Mouse (Mus musculus): ENCODE measurements at regions not wholly inside any gene's neighbourhood (a gene's known extent, or its start where the extent isn't known, plus 50 kb on each side); places are given as distances from the start of the nearest gene placed in this dataset.

DNA sequence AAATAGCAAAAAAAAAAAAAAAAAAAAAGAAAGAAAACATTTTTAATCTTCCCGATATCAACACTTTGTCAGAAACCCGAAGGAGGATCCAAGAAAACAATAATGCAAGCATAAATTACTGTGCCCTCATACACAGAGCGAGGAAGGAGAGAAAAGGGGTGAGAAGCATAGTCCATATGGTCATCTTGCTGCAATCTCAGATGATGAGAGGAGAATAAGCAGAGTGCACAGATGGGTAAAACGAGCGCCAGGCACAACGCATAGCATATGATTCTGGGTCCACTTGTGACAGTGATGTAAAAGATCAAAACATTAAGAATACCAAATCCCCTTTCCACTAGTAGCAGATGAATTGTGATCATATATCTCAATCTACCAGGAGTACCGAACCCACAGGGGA lies 152.1 kb downstream of the S1pr1 start:
- H3K36me3 ChIP-seq (ENCODE audit: control insufficient read depth, insufficient read depth), result no peaks in the 10 kb centered on the region
- H3K4me3 ChIP-seq (replicated peaks; ENCODE audit: low read length), result no peak overlapping the region
- H3K9me3 ChIP-seq (ENCODE audit: control insufficient read depth, low read length), result no peaks in the 10 kb centered on the region
- peak; percentile 95 for ATAC-seq
- WGBS, result 57% methylated on average over 7 of the region's 7 CpGs
- H3K4me1 ChIP-seq (replicated peaks; ENCODE audit: control insufficient read depth, insufficient read depth, low read length), result peaks cover 2% of the 10 kb centered on the region; the same call in 1 of the 2 replicates
- no peaks in the 10 kb centered on the region for H3K27me3 ChIP-seq (replicated peaks; ENCODE audit: control insufficient read depth, insufficient read depth, low read length)
- H3K4me2 ChIP-seq (ENCODE audit: low read length), result no peak overlapping the region
- H3K27ac ChIP-seq (ENCODE audit: low read length), result no peak overlapping the region
- no peak overlapping the region for H3K9ac ChIP-seq (replicated peaks; ENCODE audit: low read depth, low read length)

DNA sequence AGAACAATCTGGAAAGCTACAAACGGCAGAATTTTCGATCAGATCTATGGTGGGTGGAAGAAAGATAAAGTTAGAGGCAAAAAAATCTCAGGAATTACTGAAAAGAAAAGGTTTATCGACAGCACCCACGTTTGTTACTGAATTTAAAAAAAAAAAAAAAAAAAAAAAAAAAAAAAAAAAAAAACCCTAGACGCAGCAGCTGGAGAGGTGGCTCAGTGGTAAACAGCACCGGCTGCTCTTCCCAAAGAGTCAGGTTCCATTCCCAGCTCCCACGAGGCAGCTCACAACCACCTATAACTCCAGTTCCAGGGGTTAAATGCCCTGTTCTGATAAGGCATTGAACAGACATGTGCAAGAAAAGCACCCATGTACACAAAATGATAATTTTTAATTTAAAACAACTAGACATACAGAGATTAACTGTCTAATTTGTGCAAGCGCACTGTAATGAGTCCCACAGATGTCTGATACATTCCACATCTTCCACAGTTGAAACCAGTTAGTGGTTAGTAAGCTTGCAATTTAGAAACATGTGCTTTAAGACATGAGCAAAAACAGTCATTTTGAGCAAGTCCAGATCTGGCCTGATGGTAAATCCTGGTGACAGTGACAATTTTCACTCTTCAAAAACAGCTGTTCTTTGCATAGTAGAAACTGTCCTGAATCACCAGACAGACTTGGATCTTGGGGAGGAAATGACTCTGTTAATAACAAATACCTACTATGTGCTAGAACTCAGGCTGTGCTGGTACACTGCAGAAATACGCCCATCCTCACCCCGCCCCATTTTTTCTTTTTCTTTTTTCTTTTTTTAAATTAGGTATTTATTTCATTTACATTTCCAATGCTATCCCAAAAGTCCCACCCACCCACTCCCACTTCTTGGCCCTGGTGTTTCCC lies 159.8 kb downstream of the S1pr1 start:
- no peak overlapping the region for H3K27ac ChIP-seq (ENCODE audit: low read length)
- no peaks in the 10 kb centered on the region for H3K9me3 ChIP-seq (ENCODE audit: control insufficient read depth, low read length)
- no peaks in the 10 kb centered on the region for H3K27me3 ChIP-seq (replicated peaks; ENCODE audit: control insufficient read depth, insufficient read depth, low read length)
- no peak overlapping the region for H3K4me3 ChIP-seq (replicated peaks; ENCODE audit: low read length)
- WGBS, result 88% methylated on average over 10 of the region's 10 CpGs
- H3K36me3 ChIP-seq (ENCODE audit: control insufficient read depth, insufficient read depth), result no peaks in the 10 kb centered on the region
- ATAC-seq, result no peak
- no peak overlapping the region for H3K4me2 ChIP-seq (ENCODE audit: low read length)
- H3K4me1 ChIP-seq (replicated peaks; ENCODE audit: control insufficient read depth, insufficient read depth, low read length), result no peaks in the 10 kb centered on the region
- no peak overlapping the region for H3K9ac ChIP-seq (replicated peaks; ENCODE audit: low read depth, low read length)

DNA sequence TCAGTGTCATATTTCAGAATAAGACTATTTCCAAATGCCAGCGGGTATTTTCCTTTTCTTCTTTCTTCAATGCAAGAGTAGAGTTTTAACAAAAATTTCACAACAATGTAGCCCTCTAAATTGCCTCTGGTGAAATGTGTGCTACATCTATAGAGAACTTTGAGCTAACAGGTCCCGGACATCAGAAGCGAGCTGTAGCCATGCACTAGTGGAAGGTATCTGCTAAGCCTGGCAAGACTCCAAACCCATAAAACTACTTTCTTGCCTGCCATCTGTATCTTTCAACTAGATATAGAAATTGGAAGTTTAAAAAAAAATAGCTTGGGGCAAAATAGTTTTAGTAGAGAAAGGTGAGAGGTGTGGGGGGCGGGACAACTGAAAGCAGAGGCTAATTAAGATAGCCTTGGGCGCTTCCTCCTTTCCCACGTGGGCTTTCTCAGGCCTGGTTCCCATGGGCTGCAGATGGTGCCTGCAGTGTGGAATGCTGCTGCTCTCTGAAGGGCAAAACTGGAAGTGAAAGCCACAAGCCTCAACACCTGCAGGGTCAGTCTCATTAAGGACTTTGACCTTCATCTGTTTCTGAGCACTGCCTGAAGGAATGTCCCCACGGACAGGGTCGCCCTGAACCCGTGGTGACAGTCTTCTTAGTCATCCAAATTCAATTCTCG lies 160.9 kb downstream of the S1pr1 start:
- peak; percentile 26; the same call in 1 of the 2 replicates for ATAC-seq
- H3K4me3 ChIP-seq (replicated peaks; ENCODE audit: low read length), result no peak overlapping the region
- WGBS, result 62% methylated on average over 10 of the region's 10 CpGs

DNA sequence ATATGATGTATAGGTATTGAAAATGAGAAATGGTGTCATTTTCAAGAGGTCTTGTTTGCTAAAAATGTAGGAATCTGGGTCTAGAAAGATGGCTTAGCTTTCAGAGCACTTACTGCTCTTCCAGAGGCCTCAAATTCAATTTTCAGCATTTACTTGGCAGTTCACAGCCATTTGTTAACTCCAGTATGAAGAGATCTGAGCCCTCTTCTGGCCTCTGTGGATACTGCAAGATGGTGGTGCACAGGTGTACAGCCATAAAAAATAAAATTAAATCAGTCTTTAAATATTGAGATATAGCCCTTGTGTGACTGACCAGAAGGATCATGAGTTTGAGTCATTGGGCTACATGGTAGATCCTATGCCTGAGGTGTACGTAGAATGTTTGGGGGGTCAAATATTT lies 173.1 kb downstream of the S1pr1 start:
- no peaks in the 10 kb centered on the region for H3K9me3 ChIP-seq (ENCODE audit: control insufficient read depth, low read length)
- no peaks in the 10 kb centered on the region for H3K36me3 ChIP-seq (ENCODE audit: control insufficient read depth, insufficient read depth)
- H3K4me2 ChIP-seq (ENCODE audit: low read length), result no peak overlapping the region
- no peak overlapping the region for H3K4me3 ChIP-seq (replicated peaks; ENCODE audit: low read length)
- H3K4me1 ChIP-seq (replicated peaks; ENCODE audit: control insufficient read depth, insufficient read depth, low read length), result no peaks in the 10 kb centered on the region
- H3K27ac ChIP-seq (ENCODE audit: low read length), result no peak overlapping the region
- no peak overlapping the region for H3K9ac ChIP-seq (replicated peaks; ENCODE audit: low read depth, low read length)
- no peaks in the 10 kb centered on the region for H3K27me3 ChIP-seq (replicated peaks; ENCODE audit: control insufficient read depth, insufficient read depth, low read length)
- WGBS, result 88% methylated on average over 1 of the region's 1 CpGs
- peak; percentile 67; the same call in 1 of the 2 replicates for ATAC-seq

More for the DNA sequence above, 160.9 kb downstream of the S1pr1 start:
- Histone ChIP-seq H3K27ac (ENCODE audit: low read length) (no peak overlapping the region), H3K9me3 (ENCODE audit: control insufficient read depth, low read length) (no peaks in the 10 kb centered on the region), H3K36me3 (ENCODE audit: control insufficient read depth, insufficient read depth) (no peaks in the 10 kb centered on the region), H3K4me1 (replicated peaks; ENCODE audit: control insufficient read depth, insufficient read depth, low read length) (no peaks in the 10 kb centered on the region), H3K27me3 (replicated peaks; ENCODE audit: control insufficient read depth, insufficient read depth, low read length) (no peaks in the 10 kb centered on the region), H3K4me2 (ENCODE audit: low read length) (no peak overlapping the region), H3K9ac (replicated peaks; ENCODE audit: low read depth, low read length) (no peak overlapping the region)

DNA sequence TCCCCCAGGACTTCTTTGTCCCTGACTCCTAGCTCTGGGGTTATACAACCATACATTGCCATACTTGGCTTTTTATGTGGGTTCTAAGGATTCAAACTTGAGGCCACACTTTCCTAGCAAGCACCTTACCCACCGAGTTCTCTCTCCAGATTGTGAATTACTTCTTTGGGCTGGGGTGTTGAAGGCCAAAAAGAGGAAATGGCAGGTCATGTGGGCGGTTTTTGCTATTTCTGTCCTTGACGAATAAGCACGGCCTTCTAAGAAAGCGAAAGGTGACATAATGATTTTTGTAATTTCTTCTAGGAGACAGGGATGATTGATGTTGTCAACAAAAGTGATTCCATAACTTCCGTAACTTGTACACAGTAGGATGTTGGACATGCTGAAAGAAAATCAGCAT lies 176.5 kb downstream of the S1pr1 start:
- H3K27me3 ChIP-seq (replicated peaks; ENCODE audit: control insufficient read depth, insufficient read depth, low read length), result no peaks in the 10 kb centered on the region
- no peak overlapping the region for H3K4me2 ChIP-seq (ENCODE audit: low read length)
- H3K36me3 ChIP-seq (ENCODE audit: control insufficient read depth, insufficient read depth), result no peaks in the 10 kb centered on the region
- H3K4me1 ChIP-seq (replicated peaks; ENCODE audit: control insufficient read depth, insufficient read depth, low read length), result no peaks in the 10 kb centered on the region
- no peak overlapping the region for H3K27ac ChIP-seq (ENCODE audit: low read length)
- H3K4me3 ChIP-seq (replicated peaks; ENCODE audit: low read length), result no peak overlapping the region
- no peaks in the 10 kb centered on the region for H3K9me3 ChIP-seq (ENCODE audit: control insufficient read depth, low read length)
- ATAC-seq, result no peak
- 91% methylated on average over 6 of the region's 6 CpGs for WGBS
- no peak overlapping the region for H3K9ac ChIP-seq (replicated peaks; ENCODE audit: low read depth, low read length)

DNA sequence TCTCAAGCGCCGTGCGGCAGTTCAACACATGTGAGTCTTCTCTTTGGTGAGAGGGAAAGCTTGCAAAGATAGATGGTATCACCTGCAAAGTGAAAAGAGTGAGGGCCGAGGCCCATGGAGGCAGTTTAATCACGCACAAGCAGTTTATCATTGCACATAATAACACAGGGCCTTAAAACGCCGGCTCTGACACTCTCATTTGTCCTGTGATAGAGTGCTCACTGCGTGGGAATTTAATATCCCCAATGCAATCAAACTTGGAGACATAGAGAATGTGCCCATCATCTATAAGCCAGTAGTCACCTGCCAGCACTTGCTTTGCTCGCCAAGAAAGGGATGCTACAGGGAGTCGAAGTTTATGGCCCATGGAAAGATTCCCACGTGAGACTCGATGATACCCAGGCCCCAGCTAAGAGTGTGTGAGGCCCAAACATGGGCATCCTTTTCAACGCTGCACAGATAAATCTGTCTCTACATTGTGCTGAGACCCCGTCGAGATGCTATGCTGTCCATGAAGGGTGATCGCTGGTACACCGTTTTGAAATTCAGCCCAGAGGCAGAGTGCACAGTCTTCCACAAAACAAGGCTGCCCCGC lies 182.6 kb downstream of the S1pr1 start:
- no peak overlapping the region for H3K9ac ChIP-seq (replicated peaks; ENCODE audit: low read depth, low read length)
- H3K4me2 ChIP-seq (ENCODE audit: low read length), result no peak overlapping the region
- H3K27ac ChIP-seq (ENCODE audit: low read length), result no peak overlapping the region
- no peaks in the 10 kb centered on the region for H3K36me3 ChIP-seq (ENCODE audit: control insufficient read depth, insufficient read depth)
- no peaks in the 10 kb centered on the region for H3K27me3 ChIP-seq (replicated peaks; ENCODE audit: control insufficient read depth, insufficient read depth, low read length)
- ATAC-seq, result no peak
- WGBS, result 93% methylated on average over 18 of the region's 18 CpGs
- H3K9me3 ChIP-seq (ENCODE audit: control insufficient read depth, low read length), result no peaks in the 10 kb centered on the region
- H3K4me1 ChIP-seq (replicated peaks; ENCODE audit: control insufficient read depth, insufficient read depth, low read length), result no peaks in the 10 kb centered on the region
- no peak overlapping the region for H3K4me3 ChIP-seq (replicated peaks; ENCODE audit: low read length)

DNA sequence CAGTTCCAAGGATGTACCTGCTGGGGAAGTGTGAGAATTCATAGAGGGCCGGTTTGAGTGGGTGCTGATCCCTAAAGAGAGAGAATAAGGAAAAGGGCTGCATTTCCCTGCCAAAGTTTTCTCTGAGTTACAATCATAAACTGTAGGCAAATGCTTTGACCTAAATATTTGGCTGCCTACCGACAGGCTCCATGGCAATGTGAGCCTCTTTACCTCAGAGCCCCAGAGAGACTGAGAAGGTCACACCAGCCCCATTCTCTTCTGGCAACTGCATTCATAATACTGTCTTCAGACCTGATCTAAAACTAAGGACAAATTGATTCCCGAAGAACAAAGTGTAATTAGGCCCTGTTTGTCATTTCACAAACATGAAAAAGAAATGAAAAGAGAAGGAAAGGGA lies 184.4 kb downstream of the S1pr1 start:
- H3K27ac ChIP-seq (ENCODE audit: low read length), result no peak overlapping the region
- H3K36me3 ChIP-seq (ENCODE audit: control insufficient read depth, insufficient read depth), result no peaks in the 10 kb centered on the region
- no peak overlapping the region for H3K4me2 ChIP-seq (ENCODE audit: low read length)
- H3K9ac ChIP-seq (replicated peaks; ENCODE audit: low read depth, low read length), result no peak overlapping the region
- H3K9me3 ChIP-seq (ENCODE audit: control insufficient read depth, low read length), result no peaks in the 10 kb centered on the region
- no peak for ATAC-seq
- no peaks in the 10 kb centered on the region for H3K4me1 ChIP-seq (replicated peaks; ENCODE audit: control insufficient read depth, insufficient read depth, low read length)
- no peaks in the 10 kb centered on the region for H3K27me3 ChIP-seq (replicated peaks; ENCODE audit: control insufficient read depth, insufficient read depth, low read length)
- H3K4me3 ChIP-seq (replicated peaks; ENCODE audit: low read length), result no peak overlapping the region
- 58% methylated on average over 3 of the region's 3 CpGs for WGBS

DNA sequence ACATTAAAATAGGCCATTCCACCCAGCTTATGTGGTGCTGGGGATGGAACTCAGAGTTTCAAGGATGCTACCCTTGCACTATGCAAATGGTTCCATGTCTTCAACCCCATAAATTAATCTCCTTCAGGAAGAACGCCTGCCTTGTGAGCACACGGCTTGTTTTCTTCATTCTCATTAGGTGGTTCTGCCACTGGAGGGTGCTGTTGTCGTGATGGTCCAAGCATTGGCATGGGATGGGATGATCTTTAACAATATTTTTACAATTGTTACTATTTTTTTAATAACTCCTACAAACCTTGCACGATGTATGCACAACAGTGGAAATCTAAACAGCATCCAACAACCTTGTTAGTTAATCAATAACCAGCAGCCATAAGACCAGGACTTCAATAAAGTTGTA lies 185.0 kb downstream of the S1pr1 start:
- H3K9ac ChIP-seq (replicated peaks; ENCODE audit: low read depth, low read length), result no peak overlapping the region
- no peaks in the 10 kb centered on the region for H3K4me1 ChIP-seq (replicated peaks; ENCODE audit: control insufficient read depth, insufficient read depth, low read length)
- H3K9me3 ChIP-seq (ENCODE audit: control insufficient read depth, low read length), result no peaks in the 10 kb centered on the region
- 54% methylated on average over 4 of the region's 4 CpGs for WGBS
- no peaks in the 10 kb centered on the region for H3K36me3 ChIP-seq (ENCODE audit: control insufficient read depth, insufficient read depth)
- H3K27me3 ChIP-seq (replicated peaks; ENCODE audit: control insufficient read depth, insufficient read depth, low read length), result no peaks in the 10 kb centered on the region
- no peak overlapping the region for H3K4me2 ChIP-seq (ENCODE audit: low read length)
- ATAC-seq, result no peak
- no peak overlapping the region for H3K27ac ChIP-seq (ENCODE audit: low read length)
- no peak overlapping the region for H3K4me3 ChIP-seq (replicated peaks; ENCODE audit: low read length)

DNA sequence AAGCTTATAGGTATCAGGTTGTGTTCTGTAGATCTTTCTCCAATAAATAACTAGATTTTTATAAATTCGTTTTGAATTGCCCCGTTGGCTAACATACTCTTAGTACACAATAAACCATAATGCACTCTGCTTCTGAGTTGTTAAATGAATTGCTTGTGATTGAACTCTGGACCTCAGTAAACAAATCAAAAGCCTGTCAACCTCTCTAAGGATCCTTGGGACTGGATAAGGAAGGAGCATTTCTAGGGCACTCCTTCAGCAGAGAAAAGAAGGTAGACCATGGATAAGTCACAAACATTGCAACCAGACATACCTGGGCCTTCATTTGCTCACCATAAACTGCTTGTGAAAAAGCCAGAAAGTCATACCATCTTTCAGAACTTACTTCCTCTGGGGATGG lies 191.4 kb downstream of the S1pr1 start:
- no peaks in the 10 kb centered on the region for H3K36me3 ChIP-seq (ENCODE audit: control insufficient read depth, insufficient read depth)
- 88% methylated on average over 2 of the region's 2 CpGs for WGBS
- H3K9me3 ChIP-seq (ENCODE audit: control insufficient read depth, low read length), result no peaks in the 10 kb centered on the region
- H3K27ac ChIP-seq (ENCODE audit: low read length), result no peak overlapping the region
- H3K4me2 ChIP-seq (ENCODE audit: low read length), result no peak overlapping the region
- H3K27me3 ChIP-seq (replicated peaks; ENCODE audit: control insufficient read depth, insufficient read depth, low read length), result no peaks in the 10 kb centered on the region
- no peak overlapping the region for H3K4me3 ChIP-seq (replicated peaks; ENCODE audit: low read length)
- no peak overlapping the region for H3K9ac ChIP-seq (replicated peaks; ENCODE audit: low read depth, low read length)
- ATAC-seq, result no peak
- no peaks in the 10 kb centered on the region for H3K4me1 ChIP-seq (replicated peaks; ENCODE audit: control insufficient read depth, insufficient read depth, low read length)

Data from forebrain, embryonic 16.5 days (tissue).